Mouse (Mus musculus): ENCODE results near the gene Dgki.

- TF ChIP-seq CTCF (IDR thresholded peaks at IDR 0.05; ENCODE audit: control insufficient read depth, insufficient read depth, insufficient read length) (no peak), FOSL1 (IDR thresholded peaks at IDR 0.05; ENCODE audit: insufficient read depth, low read length, poor library complexity, severe bottlenecking) (no peak), CEBPB (IDR thresholded peaks at IDR 0.05; ENCODE audit: low read depth) (no peak), USF1 (IDR thresholded peaks at IDR 0.05; ENCODE audit: low read depth) (no peak), MYOD1 (IDR thresholded peaks at IDR 0.05; ENCODE audit: control insufficient read depth, insufficient read length, low read depth) (peak; percentile 90), MAX (IDR thresholded peaks at IDR 0.05) (no peak)
Measured at GRCm38 (mm10) chr6:36832681-36833080, 467.3 kb downstream of the Dgki start.
